Mouse (Mus musculus) lung, adult 2 months (tissue): ENCODE results near the gene Krt75.

ENCODE experiments used
- CTCF ChIP-seq: fragments of 200-500 bp; IDR thresholded peaks from 2 replicates; pipeline ENCODE4 v1.5.1; 2011; ENCODE audit warnings: mild to moderate bottlenecking, low read length, control low read depth; ENCODE audit not compliant: insufficient read depth
- POLR2A ChIP-seq: fragments of 200-500 bp; IDR thresholded peaks from 2 replicates; pipeline ENCODE4 v1.6.1; 2011; ENCODE audit warnings: low read depth, mild to moderate bottlenecking, control low read depth, low read length, borderline replicate concordance; ENCODE audit errors: extremely low read depth

GRCm38 (mm10) chr15:101583211-101583965, 9.7 kb upstream of the Krt75 start:
- TF ChIP-seq CTCF = no peak
- no peak for TF ChIP-seq POLR2A
